In genomic region chrX:12840160-12841020, GRCm38 (mm10) we compare ENCODE assay signal across 8 mouse cellular contexts.
DNase-seq lines count a peak whose midpoint lies in the region; ATAC-seq and TF ChIP-seq lines count a peak whose summit lies in the region.

No protein-coding gene starts in this region.

- peak; percentile 83 for ATAC-seq in forebrain, embryonic 15.5 days (replicated peaks)
- peak; percentile 29; the same call in 1 of the 2 replicates for ATAC-seq in liver, embryonic 13.5 days (ENCODE audit: low read depth)
- ATAC-seq in neural tube, embryonic 11.5 days (ENCODE audit: insufficient read depth, low FRiP score, low TSS enrichment): peak; percentile 93

- H3K27me3 ChIP-seq in ES-Bruce4 (ENCODE audit: control insufficient read depth, insufficient read depth, low read length, poor library complexity, severe bottlenecking): no peaks in the 10 kb centered on the region
- H3K27me3 ChIP-seq in forebrain, embryonic 15.5 days: no peaks in the 10 kb centered on the region
- H3K27me3 ChIP-seq in liver, embryonic 13.5 days: no peaks in the 10 kb centered on the region
- no peaks in the 10 kb centered on the region for H3K27me3 ChIP-seq in neural tube, embryonic 11.5 days (ENCODE audit: control insufficient read depth, insufficient read depth, low read length)

- TF ChIP-seq EP300 in ES-Bruce4 (IDR thresholded peaks at IDR 0.05; ENCODE audit: insufficient read depth, low read depth, low read length): peak; percentile 80; the same call in 1 of the 2 replicates

- TF ChIP-seq CTCF in ES-Bruce4 (IDR thresholded peaks at IDR 0.05; ENCODE audit: low read depth, low read length): no peak

- intact Hi-C loops in heart, postnatal 10 days (cut with DNase I): no loop called here

- 17% methylated on average over 25 of the region's 25 CpGs for WGBS in forebrain, embryonic 15.5 days
- 20% methylated on average over 25 of the region's 25 CpGs for WGBS in liver, embryonic 13.5 days (ENCODE audit: insufficient replicate concordance)
- 18% methylated on average over 25 of the region's 25 CpGs for WGBS in neural tube, embryonic 11.5 days

- peak overlapping the region; percentile 39 for H3K4me3 ChIP-seq in ES-Bruce4 (ENCODE audit: low read depth, low read length)
- H3K4me3 ChIP-seq in forebrain, embryonic 15.5 days: peak overlapping the region; percentile 27
- peak overlapping the region; percentile 36 for H3K4me3 ChIP-seq in liver, embryonic 13.5 days (replicated peaks)
- H3K4me3 ChIP-seq in neural tube, embryonic 11.5 days (ENCODE audit: low read depth, low read length): peak overlapping the region; percentile 8; the same call in 1 of the 2 replicates

- no peaks in the 10 kb centered on the region for H3K36me3 ChIP-seq in ES-Bruce4 (ENCODE audit: control insufficient read depth, insufficient read depth, low read length, poor library complexity, severe bottlenecking)
- H3K36me3 ChIP-seq in forebrain, embryonic 15.5 days: no peaks in the 10 kb centered on the region
- H3K36me3 ChIP-seq in liver, embryonic 13.5 days: no peaks in the 10 kb centered on the region
- H3K36me3 ChIP-seq in neural tube, embryonic 11.5 days (ENCODE audit: control insufficient read depth, insufficient read depth, low read length): no peaks in the 10 kb centered on the region

- H3K4me2 ChIP-seq in forebrain, embryonic 15.5 days (replicated peaks): peak overlapping the region; percentile 43
- peak overlapping the region; percentile 56 for H3K4me2 ChIP-seq in liver, embryonic 13.5 days
- H3K4me2 ChIP-seq in neural tube, embryonic 11.5 days (ENCODE audit: low read depth): peak overlapping the region; percentile 39

- no peak for TF ChIP-seq POLR2A in ES-Bruce4 (IDR thresholded peaks at IDR 0.05; ENCODE audit: insufficient read depth, low read length)

- H3K27ac ChIP-seq in ES-Bruce4 (ENCODE audit: insufficient read depth, low read length): peak overlapping the region; percentile 96
- H3K27ac ChIP-seq in forebrain, embryonic 15.5 days (replicated peaks): peak overlapping the region; percentile 97
- H3K27ac ChIP-seq in liver, embryonic 13.5 days: no peak overlapping the region
- H3K27ac ChIP-seq in neural tube, embryonic 11.5 days (ENCODE audit: low read depth, low read length): peak overlapping the region; percentile 82

- peak; percentile 79 for DNase-seq in cerebellum, adult 11 months
- DNase-seq in heart, postnatal 10 days: peak; percentile 90
- peak; percentile 88 to 90 for DNase-seq in kidney, postnatal 36 days
- no peak for DNase-seq in liver, embryonic 13.5 days
- peak; percentile 80 for DNase-seq in neural tube, embryonic 11.5 days (ENCODE audit: low spot score)
- peak; percentile 86 for DNase-seq in telencephalon, adult 2 months (ENCODE audit: low read depth, low spot score)

- peak overlapping the region; percentile 68 for H3K9ac ChIP-seq in ES-Bruce4 (ENCODE audit: low read depth, poor library complexity, severe bottlenecking)
- H3K9ac ChIP-seq in forebrain, embryonic 15.5 days (replicated peaks): peak overlapping the region; percentile 33
- H3K9ac ChIP-seq in liver, embryonic 13.5 days: no peak overlapping the region
- H3K9ac ChIP-seq in neural tube, embryonic 11.5 days (ENCODE audit: low read length): peak overlapping the region; percentile 44

- no peaks in the 10 kb centered on the region for H3K4me1 ChIP-seq in ES-Bruce4 (ENCODE audit: control insufficient read depth, insufficient read depth, low read length)
- H3K4me1 ChIP-seq in forebrain, embryonic 15.5 days: peaks cover 15% of the 10 kb centered on the region
- 0 out of 2 replicates have a peak, but pooled peaks cover 2% of the 10 kb centered on the region for H3K4me1 ChIP-seq in liver, embryonic 13.5 days (replicated peaks)
- H3K4me1 ChIP-seq in neural tube, embryonic 11.5 days (ENCODE audit: control insufficient read depth, insufficient read depth, low read length): no peaks in the 10 kb centered on the region

- no peaks in the 10 kb centered on the region for H3K9me3 ChIP-seq in ES-Bruce4 (replicated peaks; ENCODE audit: control insufficient read depth, insufficient read depth, low read length, poor library complexity, severe bottlenecking)
- H3K9me3 ChIP-seq in forebrain, embryonic 15.5 days: no peaks in the 10 kb centered on the region
- H3K9me3 ChIP-seq in liver, embryonic 13.5 days (replicated peaks): no peaks in the 10 kb centered on the region
- H3K9me3 ChIP-seq in neural tube, embryonic 11.5 days (ENCODE audit: control insufficient read depth, low read length): no peaks in the 10 kb centered on the region

Comparison
In these comparisons a context has a peak if more than half of its experiments do, and no peak if none do; other contexts are left out.
1. ATAC-seq: peak in every context shown above with its lines; median percentile 93 in neural tube, embryonic 11.5 days; 83 in forebrain, embryonic 15.5 days; 29 in liver, embryonic 13.5 days.